ENCODE assay signal across 23 mouse cellular contexts in genomic region chr6:142992971-142993370, GRCm38 (mm10). TPM values are rescaled to one million over a fixed set of nuclear protein-coding genes. Genes with fewer than 3 reads are reported as not detected.
DNase-seq lines count a peak whose midpoint lies in the region; ATAC-seq lines count a peak whose summit lies in the region.
"Had no signal": no experiment of that assay in that cellular context is flagged by ENCODE, and none has a peak within 500 bp of the region (broad histone marks: within the 10 kb centered on the region; RNA-seq: fewer than 3 reads in every experiment).

No protein-coding gene starts in this region.

- H3K4me1 ChIP-seq in forebrain, embryonic 11.5 days (replicated peaks; ENCODE audit: control insufficient read depth, insufficient read depth, low read length), result no peaks in the 10 kb centered on the region; the same call in 1 of the 2 replicates
- peaks cover 30% of the 10 kb centered on the region for H3K4me1 ChIP-seq in forebrain, embryonic 10.5 days
- H3K4me1 ChIP-seq in heart, embryonic 11.5 days (ENCODE audit: control insufficient read depth, insufficient read depth, low read length), result peaks cover 16% of the 10 kb centered on the region
- peaks cover 26% of the 10 kb centered on the region for H3K4me1 ChIP-seq in midbrain, embryonic 10.5 days
- peaks cover 22% of the 10 kb centered on the region for H3K4me1 ChIP-seq in midbrain, embryonic 16.5 days (ENCODE audit: control insufficient read depth, insufficient read depth, low read length)

- no peaks in the 10 kb centered on the region for H3K9me3 ChIP-seq in forebrain, embryonic 11.5 days (ENCODE audit: control insufficient read depth, low read length)
- H3K9me3 ChIP-seq in forebrain, embryonic 10.5 days, result no peaks in the 10 kb centered on the region
- no peaks in the 10 kb centered on the region for H3K9me3 ChIP-seq in heart, embryonic 11.5 days (replicated peaks; ENCODE audit: control insufficient read depth, low read length)
- no peaks in the 10 kb centered on the region for H3K9me3 ChIP-seq in midbrain, embryonic 10.5 days (replicated peaks)
- no peaks in the 10 kb centered on the region for H3K9me3 ChIP-seq in midbrain, embryonic 16.5 days (replicated peaks; ENCODE audit: control insufficient read depth, low read length, poor library complexity, severe bottlenecking)
- H3K9me3 ChIP-seq: forebrain, embryonic 12.5 days; forebrain, embryonic 15.5 days; G1E; heart, embryonic 15.5 days; hindbrain, embryonic 12.5 days; hindbrain, embryonic 15.5 days; intestine, embryonic 15.5 days had no signal

- 74% methylated on average over 2 of the region's 2 CpGs for WGBS in forebrain, embryonic 11.5 days
- 63% methylated on average over 2 of the region's 2 CpGs for WGBS in forebrain, embryonic 10.5 days
- 79% methylated on average over 2 of the region's 2 CpGs for WGBS in heart, embryonic 11.5 days (ENCODE audit: insufficient replicate concordance)
- 63% methylated on average over 2 of the region's 2 CpGs for WGBS in midbrain, embryonic 10.5 days
- 80% methylated on average over 2 of the region's 2 CpGs for WGBS in midbrain, embryonic 16.5 days

- no peaks in the 10 kb centered on the region for H3K27me3 ChIP-seq in forebrain, embryonic 11.5 days (ENCODE audit: control insufficient read depth, insufficient read depth, low read length)
- peaks cover 12% of the 10 kb centered on the region for H3K27me3 ChIP-seq in forebrain, embryonic 10.5 days (ENCODE audit: poor library complexity, severe bottlenecking)
- H3K27me3 ChIP-seq in heart, embryonic 11.5 days (ENCODE audit: control insufficient read depth, insufficient read depth, low read length), result no peaks in the 10 kb centered on the region
- no peaks in the 10 kb centered on the region; the same call in 1 of the 2 replicates for H3K27me3 ChIP-seq in midbrain, embryonic 10.5 days (ENCODE audit: low read depth, poor library complexity, severe bottlenecking)
- H3K27me3 ChIP-seq in midbrain, embryonic 16.5 days (ENCODE audit: control insufficient read depth, insufficient read depth, low read depth, low read length), result no peaks in the 10 kb centered on the region
- H3K27me3 ChIP-seq: heart, embryonic 15.5 days; hindbrain, embryonic 12.5 days; hindbrain, embryonic 15.5 days; intestine, embryonic 15.5 days had no signal

- no peaks in the 10 kb centered on the region for H3K36me3 ChIP-seq in forebrain, embryonic 11.5 days (ENCODE audit: control insufficient read depth, insufficient read depth, low read length)
- H3K36me3 ChIP-seq in forebrain, embryonic 10.5 days (replicated peaks), result no peaks in the 10 kb centered on the region
- no peaks in the 10 kb centered on the region for H3K36me3 ChIP-seq in heart, embryonic 11.5 days (ENCODE audit: control insufficient read depth, insufficient read depth, low read length)
- H3K36me3 ChIP-seq in midbrain, embryonic 10.5 days, result no peaks in the 10 kb centered on the region
- no peaks in the 10 kb centered on the region for H3K36me3 ChIP-seq in midbrain, embryonic 16.5 days (ENCODE audit: control insufficient read depth, insufficient read depth, low read length)
- H3K36me3 ChIP-seq: forebrain, embryonic 12.5 days; forebrain, embryonic 15.5 days; G1E; heart, embryonic 15.5 days; hindbrain, embryonic 12.5 days; hindbrain, embryonic 15.5 days; intestine, embryonic 15.5 days had no signal

- no peak overlapping the region for H3K4me3 ChIP-seq in forebrain, embryonic 11.5 days (ENCODE audit: low read depth, low read length)
- no peak overlapping the region for H3K4me3 ChIP-seq in forebrain, embryonic 10.5 days
- H3K4me3 ChIP-seq in heart, embryonic 11.5 days (ENCODE audit: low read depth, low read length), result no peak overlapping the region
- H3K4me3 ChIP-seq in midbrain, embryonic 10.5 days, result no peak overlapping the region
- no peak overlapping the region for H3K4me3 ChIP-seq in midbrain, embryonic 16.5 days (ENCODE audit: low read depth, low read length)
- H3K4me3 ChIP-seq: forebrain, embryonic 12.5 days; forebrain, embryonic 15.5 days; heart, embryonic 15.5 days; hindbrain, embryonic 12.5 days; hindbrain, embryonic 15.5 days; intestine, embryonic 15.5 days had no signal

- ATAC-seq in forebrain, embryonic 11.5 days (replicated peaks; ENCODE audit: low FRiP score), result no peak
- no peak for ATAC-seq in heart, embryonic 11.5 days (replicated peaks; ENCODE audit: insufficient number of reproducible peaks, low FRiP score, low TSS enrichment)
- ATAC-seq in midbrain, embryonic 16.5 days, result no peak
- ATAC-seq: forebrain, embryonic 15.5 days; Patski had no signal

- no peak overlapping the region for H3K9ac ChIP-seq in forebrain, embryonic 11.5 days (ENCODE audit: low read length)
- H3K9ac ChIP-seq in heart, embryonic 11.5 days (ENCODE audit: low read depth, low read length), result no peak overlapping the region
- no peak overlapping the region for H3K9ac ChIP-seq in midbrain, embryonic 16.5 days (ENCODE audit: low read depth, low read length)
- H3K9ac ChIP-seq: forebrain, embryonic 12.5 days; forebrain, embryonic 15.5 days; heart, embryonic 15.5 days; hindbrain, embryonic 12.5 days; hindbrain, embryonic 15.5 days; intestine, embryonic 15.5 days had no signal

- peak; percentile 3 for DNase-seq in forebrain, embryonic 11.5 days (ENCODE audit: low spot score)
- no peak for DNase-seq in forebrain, embryonic 10.5 days (ENCODE audit: extremely low spot score, low spot score)
- DNase-seq in heart, postnatal 25 days (ENCODE audit: low spot score), result no peak
- no peak for DNase-seq in midbrain, embryonic 10.5 days (ENCODE audit: low spot score)
- peak; percentile 14 for DNase-seq in testis, postnatal 10 days (ENCODE audit: low spot score)
- DNase-seq in testis, postnatal 14 days (ENCODE audit: low spot score), result no peak
- DNase-seq: adrenal gland, postnatal 10 days; adrenal gland, postnatal 36 days; cerebellum, adult 18-20 months; cerebellum, adult 9-10 months; cerebellum, postnatal 14 days; gastrocnemius, postnatal 25 days; heart, postnatal 10 days had no signal

- no peak overlapping the region for H3K4me2 ChIP-seq in forebrain, embryonic 11.5 days (ENCODE audit: low read depth, low read length, severe bottlenecking)
- no peak overlapping the region for H3K4me2 ChIP-seq in heart, embryonic 11.5 days
- no peak overlapping the region for H3K4me2 ChIP-seq in midbrain, embryonic 16.5 days (ENCODE audit: low read length)
- H3K4me2 ChIP-seq: forebrain, embryonic 12.5 days; forebrain, embryonic 15.5 days; heart, embryonic 15.5 days; hindbrain, embryonic 12.5 days; hindbrain, embryonic 15.5 days; intestine, embryonic 15.5 days had no signal

- no peak overlapping the region for H3K27ac ChIP-seq in forebrain, embryonic 11.5 days (ENCODE audit: low read depth, low read length)
- no peak overlapping the region for H3K27ac ChIP-seq in forebrain, embryonic 10.5 days
- H3K27ac ChIP-seq in heart, embryonic 11.5 days (ENCODE audit: low read depth, low read length), result peak overlapping the region; percentile 29; the same call in 1 of the 2 replicates
- 0 out of 2 replicates have a peak overlapping the region, but pooled peaks have one; percentile 23 for H3K27ac ChIP-seq in midbrain, embryonic 10.5 days (replicated peaks)
- no peak overlapping the region for H3K27ac ChIP-seq in midbrain, embryonic 16.5 days (ENCODE audit: low read length)
- H3K27ac ChIP-seq: forebrain, embryonic 12.5 days; forebrain, embryonic 15.5 days; hindbrain, embryonic 12.5 days; hindbrain, embryonic 15.5 days had no signal

- intact Hi-C loops in heart, postnatal 25 days (cut with DNase I), result no loop called here

RNA-seq across cellular contexts. Expression of gene St8sia1, which starts 28.7 kb away (rescaled TPM):
- 2.4 and 3.1 TPM in 2 replicates for polyA plus RNA-seq in forebrain, embryonic 11.5 days (2014; fragmentation: Nextera tagmentation; extraction: Ambion mirVana)
- polyA plus RNA-seq in forebrain, embryonic 10.5 days (2016; fragmentation: Nextera tagmentation; extraction: Ambion mirVana), result 2.3 and 2.6 TPM in 2 replicates
- 3.6 and 5.2 TPM in 2 replicates for polyA plus RNA-seq in heart, embryonic 11.5 days (2014; fragmentation: Nextera tagmentation; extraction: Ambion mirVana)
- under 1 TPM; 0.20 to 0.31 TPM for total RNA-seq in heart, postnatal 25 days (2021)
- 3.2 and 3.9 TPM in 2 replicates for polyA plus RNA-seq in midbrain, embryonic 10.5 days (2016; fragmentation: Nextera tagmentation; extraction: Ambion mirVana)
- polyA plus RNA-seq in midbrain, embryonic 16.5 days (2015; fragmentation: Nextera tagmentation; extraction: Ambion mirVana), result 7.5 and 8.3 TPM in 2 replicates
- polyA plus RNA-seq: G1E had no signal

Comparison
In these comparisons a context has a peak if more than half of its experiments do, and no peak if none do; other contexts are left out.
1. DNase-seq: peak in forebrain, embryonic 11.5 days (single experiment) and testis, postnatal 10 days (single experiment); none in forebrain, embryonic 10.5 days (single experiment), heart, postnatal 25 days (single experiment), midbrain, embryonic 10.5 days (single experiment) and testis, postnatal 14 days (single experiment).
2. H3K27ac ChIP-seq: peak in heart, embryonic 11.5 days (single experiment) and midbrain, embryonic 10.5 days (single experiment); none in forebrain, embryonic 11.5 days (single experiment), forebrain, embryonic 10.5 days (single experiment) and midbrain, embryonic 16.5 days (single experiment).